Mouse (Mus musculus): Measurements from ENCODE around the gene Ogfod1.

Gene Ogfod1

DNA sequence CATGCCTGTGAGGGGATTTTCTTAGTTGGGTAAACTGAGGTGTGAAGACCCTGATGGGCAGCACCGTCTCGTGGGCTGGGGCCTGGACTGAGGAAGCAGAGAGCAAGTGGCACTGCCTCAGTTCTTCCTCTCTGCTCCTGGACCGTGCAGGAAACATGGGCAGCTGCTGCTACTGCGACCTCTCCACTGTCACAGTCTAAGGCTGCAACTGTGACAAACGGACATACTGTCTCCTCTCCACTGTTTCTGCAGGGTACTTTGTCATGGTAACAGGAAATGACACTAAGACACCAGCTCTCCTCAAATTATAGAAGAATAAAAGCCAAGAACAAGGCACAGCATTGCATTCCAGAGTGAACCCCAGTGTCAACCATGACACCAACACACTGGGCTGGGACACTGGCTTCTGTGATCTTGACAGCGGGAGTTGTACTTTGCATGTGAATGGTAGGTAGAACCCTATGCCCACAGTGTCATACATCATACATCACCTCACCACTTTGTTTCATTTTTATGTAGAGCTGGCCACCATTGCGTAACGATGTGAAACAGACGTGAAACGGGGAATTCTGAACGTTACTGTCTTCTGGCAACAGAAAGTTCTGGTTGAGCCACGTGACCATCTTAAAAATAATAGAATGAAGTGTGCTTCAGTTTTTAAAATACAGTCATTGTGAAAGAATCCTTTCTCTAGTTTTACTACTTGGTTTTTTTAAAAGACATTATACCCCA is 39.6 kb downstream of the Ogfod1 start:
- DNase-seq (ENCODE audit: low read depth) = peak; percentile 26

DNA sequence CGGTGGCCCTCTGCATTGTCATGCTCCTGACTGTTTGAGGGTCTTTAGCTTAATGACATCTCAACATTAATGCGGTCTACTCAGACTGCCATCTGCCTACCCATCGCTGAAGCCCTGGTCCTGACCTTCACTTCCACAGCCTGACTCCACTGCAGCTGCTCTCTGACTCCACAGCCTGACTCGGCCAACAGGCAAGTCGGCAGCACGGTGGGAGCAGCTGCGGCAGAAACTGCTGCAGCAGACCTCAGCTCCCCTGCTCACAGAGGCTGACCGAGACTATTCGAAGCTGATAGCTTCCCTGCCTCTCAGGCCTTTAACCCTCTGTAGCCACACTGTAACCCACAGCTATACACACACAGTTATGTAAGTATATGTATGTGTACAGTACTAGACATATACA is 51.0 kb downstream of the Ogfod1 start:
- DNase-seq (ENCODE audit: low read depth) = no peak

DNA sequence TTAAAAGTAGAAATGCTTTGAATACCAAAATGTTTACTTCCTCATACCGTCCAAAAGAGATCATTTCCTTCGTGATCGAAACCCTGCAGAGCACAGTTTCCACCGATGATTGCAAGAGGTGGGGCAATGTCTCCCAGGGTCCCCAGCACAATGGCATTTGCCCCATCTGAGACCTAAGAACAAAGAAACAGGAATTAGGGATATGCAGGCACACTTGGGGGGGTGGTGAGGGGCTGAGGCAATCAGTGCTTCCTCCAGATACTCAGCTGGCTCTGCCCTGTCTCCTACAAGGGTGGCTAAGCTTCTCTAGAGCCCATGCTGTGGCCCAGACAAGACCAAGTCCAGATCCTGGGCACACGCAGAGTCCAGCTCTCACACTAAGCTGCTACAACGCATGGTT is 52.7 kb downstream of the Ogfod1 start:
- no peak for DNase-seq (ENCODE audit: low read depth)

DNA sequence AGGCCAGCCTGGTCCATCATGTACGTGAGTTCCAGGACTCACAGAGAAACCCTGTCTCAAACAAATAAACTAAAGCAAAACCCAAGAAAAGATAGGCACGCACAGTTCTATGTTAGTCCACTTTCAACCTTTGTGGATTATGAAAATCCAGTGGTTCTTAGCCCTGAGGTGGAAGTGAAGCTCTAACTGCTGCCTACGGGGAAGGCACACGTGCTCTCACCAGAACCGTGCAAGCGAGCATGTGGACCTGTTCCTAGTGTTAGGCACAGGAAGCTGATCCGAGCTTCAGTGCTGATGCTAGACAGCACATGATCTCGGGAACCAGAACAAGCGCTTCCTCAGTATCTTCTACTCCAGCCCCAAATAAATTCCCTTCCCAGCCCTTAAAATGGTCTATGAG is 55.9 kb downstream of the Ogfod1 start:
- no peak for DNase-seq (ENCODE audit: low read depth)

DNA sequence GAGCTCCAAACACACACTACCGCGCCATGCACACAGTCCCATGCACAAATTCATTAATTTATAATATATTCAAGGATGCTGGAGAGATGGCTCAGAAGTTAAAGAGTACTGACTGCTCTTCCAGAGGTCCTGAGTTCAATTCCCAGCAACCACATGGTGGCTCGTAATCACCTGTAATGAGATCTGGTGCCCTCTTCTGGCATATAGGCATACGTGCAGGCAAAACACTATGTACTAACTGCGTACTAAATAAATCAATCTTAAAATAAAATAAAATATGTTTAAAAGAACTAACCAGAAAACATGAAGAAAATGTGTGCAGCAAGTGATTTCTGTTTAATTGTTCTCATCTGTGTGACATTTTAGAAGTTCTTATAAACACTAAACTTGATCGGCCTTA is 57.3 kb downstream of the Ogfod1 start:
- peak; percentile 40 for DNase-seq (ENCODE audit: low read depth)

DNA sequence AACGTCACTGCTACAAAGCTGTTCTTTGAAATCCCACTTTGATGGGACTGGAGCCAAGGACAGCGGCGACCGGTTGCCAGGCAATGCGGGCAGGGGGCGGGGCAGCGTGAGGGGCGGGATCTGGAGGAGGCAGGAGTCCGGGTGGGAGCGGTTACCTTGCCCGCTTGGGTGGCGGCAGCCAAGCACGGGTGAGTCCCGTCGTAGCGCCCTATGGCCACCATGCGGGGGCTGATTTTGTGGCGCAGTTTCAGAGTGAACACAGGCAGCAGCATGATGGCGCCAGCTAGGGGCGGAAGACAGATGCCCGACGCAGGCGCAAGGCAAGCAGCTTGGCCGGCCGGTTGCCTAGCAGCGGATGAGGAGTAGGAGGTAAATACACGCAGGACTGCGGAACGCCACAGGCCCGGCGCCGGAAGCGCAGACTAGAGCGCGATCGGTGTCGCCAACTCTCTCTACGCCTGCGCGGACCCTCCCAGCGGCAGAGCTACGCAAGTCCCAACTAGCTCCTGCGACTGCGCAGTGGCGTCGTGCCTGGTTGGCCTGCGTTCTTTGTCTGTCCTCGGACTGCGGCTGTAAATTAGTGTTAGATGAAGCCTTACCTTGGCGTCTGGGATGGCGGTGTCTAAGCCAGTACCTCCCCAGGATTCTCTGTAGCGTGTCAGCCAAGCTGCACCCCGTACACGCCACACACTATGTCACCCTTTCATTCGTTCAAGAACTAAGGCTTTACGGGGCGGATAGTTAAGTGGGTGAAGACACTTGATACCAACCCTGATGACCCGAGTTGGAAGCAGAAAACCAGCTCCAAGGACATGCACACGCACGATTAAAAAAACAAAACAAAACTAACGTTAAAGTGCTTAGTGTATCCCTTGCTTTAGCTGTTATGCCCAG is 61.3 kb downstream of the Ogfod1 start, which contains the start of gene Bbs2:
Gene Bbs2 (minus strand): TSS at position 848 of the 894 bp plus-strand sequence.
- DNase-seq (ENCODE audit: low read depth) = peak; percentile 99

DNA sequence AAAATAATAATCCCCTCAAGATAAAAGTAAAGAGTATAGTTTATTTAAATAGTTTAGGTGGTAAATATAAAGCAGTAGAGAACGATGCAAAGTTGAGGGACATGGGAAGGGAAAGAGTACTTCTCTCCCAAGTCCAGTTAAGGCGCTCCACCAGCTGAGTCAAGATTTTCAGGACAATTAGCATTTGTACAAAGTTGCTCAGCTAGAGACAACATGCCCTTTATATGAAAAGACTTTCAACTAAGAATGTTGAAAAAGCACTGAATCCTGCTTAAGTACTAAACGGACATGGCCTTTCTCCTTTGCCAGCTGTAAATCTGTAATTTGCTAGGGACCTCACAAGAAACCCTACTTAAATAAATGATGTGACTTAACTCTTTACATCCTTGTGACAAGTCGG is 62.0 kb downstream of the Ogfod1 start:
- DNase-seq (ENCODE audit: low read depth) = no peak

DNA sequence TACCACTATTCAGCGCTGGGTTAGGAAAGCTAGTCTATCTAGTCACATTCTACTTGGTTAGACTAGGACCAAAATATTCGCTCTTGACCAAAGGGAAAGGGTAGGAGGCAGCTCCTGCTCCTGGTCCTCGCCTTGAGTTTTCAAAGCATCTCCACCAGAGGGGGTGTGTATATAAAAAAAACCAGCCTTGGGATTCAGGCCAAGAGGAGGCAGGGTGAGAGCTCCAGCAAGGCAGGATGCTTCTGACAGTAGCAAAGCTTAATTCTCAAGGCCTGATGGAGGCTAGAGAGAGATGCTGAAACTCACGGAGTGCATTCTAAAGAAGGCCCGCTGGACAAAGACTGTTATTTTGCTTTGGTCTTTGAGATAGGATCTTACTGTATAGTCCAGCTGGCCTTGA is 67.1 kb downstream of the Ogfod1 start:
- peak; percentile 29 for DNase-seq (ENCODE audit: low read depth)

DNA sequence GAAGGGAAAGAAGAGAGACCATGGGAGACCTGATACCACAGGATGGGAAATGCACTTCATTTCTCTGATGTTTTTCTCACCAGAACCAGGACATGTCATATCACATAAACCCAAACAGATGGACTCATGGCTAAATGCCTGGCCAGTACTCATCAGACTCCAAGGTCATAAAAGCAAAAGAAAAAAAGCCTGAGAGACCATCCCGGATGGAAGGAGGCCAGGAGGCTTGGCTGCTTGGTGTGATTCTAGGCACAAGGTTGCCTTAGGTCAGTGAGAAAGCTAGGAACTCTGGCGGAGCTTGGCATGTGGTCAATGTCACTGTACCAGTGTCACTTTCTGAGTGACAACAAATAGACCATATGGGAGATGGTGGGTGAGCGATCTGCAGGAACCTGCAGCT is 70.9 kb downstream of the Ogfod1 start:
- no peak for DNase-seq (ENCODE audit: low read depth)

DNA sequence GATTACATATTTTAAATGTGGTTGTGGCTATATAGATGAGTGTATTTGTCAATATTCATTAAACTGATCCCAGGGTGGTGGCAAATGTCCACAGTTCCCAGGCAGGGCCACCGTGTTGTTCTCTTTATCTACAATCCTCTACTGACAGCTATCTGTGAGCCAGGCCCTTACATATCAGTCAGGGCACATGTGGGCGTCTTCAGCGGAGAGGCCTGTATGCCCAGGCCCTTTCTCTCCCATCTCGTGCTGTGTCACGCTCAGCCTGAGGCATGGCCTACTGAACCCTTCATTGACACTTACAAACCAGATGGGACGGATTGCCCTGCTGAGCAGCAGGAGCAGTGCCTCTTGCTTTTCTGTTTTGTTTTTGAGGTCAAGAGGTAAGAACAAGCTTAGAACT is 72.4 kb downstream of the Ogfod1 start:
- no peak for DNase-seq (ENCODE audit: low read depth)

DNA sequence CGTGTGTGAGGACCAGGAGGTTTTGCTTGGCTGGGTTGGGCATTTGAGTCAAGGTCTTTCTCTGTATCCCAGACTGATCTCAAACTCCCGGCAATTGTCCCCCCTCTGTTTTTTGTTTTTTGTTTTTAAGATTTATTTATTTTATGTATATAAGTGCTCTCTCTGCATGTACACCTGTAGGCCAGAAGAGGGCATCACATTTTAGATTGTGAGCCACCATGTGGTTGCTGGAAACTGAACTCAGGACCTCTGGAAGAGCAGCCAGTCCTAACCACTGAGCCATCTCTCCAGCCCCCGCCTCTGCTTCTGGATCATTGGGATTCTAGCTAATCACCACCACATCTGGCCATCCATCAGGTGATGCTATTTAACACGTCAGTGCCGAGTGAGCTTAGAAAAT is 72.8 kb downstream of the Ogfod1 start:
- DNase-seq (ENCODE audit: low read depth) = peak; percentile 30

DNA sequence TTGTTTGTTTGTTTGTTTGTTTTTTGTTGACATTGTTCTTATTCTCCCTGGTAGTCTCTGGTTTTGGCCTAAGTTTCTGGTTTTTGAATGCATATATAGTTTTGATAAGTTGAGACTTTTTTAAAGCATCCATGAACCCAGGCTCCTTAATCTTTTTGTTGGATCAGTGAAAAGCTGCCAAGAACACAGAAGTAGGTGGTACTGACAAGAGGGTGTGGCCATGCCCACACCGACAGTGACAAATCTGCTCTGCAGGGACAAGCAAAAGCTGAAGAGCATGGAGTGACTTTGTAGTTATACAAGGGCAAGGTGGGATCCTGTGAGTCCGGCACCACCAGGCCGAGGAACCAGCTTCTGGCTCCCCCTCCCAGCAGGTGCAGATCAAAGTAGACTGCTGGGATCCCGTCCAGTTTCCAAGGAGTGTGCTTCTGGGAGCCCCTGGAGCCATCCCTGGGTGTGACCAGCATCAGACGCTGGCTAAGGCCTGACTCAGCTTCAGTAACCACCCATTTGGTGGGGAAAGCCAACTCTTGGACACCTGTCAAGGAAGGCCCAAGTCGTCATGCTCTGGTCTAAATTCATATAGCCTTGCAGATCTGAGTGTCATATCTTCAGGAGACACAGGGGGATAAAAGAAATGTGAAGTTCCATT is 73.7 kb downstream of the Ogfod1 start:
- peak; percentile 11 for DNase-seq (ENCODE audit: low read depth)

DNA sequence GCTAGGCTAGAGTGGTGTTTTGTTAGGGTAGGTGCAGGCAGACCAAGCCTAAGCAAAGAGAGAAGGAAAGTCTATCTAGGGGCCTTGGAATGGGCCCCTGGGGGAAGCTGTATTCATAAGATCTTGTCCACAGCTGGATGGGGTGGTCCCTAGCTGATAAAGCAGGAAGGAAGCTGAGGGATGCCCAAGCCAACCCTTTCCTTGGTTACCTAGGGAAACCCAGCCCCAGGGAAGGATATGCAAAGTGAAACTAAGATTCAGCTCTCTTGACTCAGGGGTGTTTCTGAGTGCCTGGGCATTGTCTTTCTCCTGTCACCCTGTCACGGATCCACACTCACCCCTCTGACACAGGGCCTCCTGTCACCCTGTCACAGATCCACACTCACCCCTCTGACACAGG is 76.4 kb downstream of the Ogfod1 start:
- DNase-seq (ENCODE audit: low read depth) = peak; percentile 26

DNA sequence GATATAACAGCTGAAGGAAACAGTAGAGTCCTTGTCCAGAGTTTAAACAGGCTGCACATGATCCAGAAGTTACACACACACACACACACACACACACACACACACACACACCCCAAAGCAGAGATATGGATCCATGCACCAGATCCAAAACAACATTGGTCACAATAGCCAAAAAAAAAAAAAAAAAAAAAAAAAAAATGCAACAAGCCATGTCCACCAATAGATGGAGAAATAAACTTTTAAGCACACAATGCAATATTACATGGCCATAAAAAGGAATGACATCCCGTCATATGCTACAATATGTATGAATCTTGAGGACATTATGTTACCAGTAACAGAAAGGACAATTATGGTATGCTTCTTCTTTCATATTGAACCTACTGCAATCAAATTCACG is 77.0 kb downstream of the Ogfod1 start:
- no peak for DNase-seq (ENCODE audit: low read depth)

Data from 416B (cell line).